Comparison of ENCODE assay signal across 9 mouse cellular contexts in genomic region chr13:92592786-92593635, GRCm38 (mm10). TPM values are rescaled to one million over a fixed set of nuclear protein-coding genes. Genes with fewer than 3 reads are reported as not detected.
DNase-seq lines count a peak whose midpoint lies in the region; ATAC-seq and TF ChIP-seq lines count a peak whose summit lies in the region.
"Had no signal": no experiment of that assay in that cellular context is flagged by ENCODE, and none has a peak within 500 bp of the region (broad histone marks: within the 10 kb centered on the region; RNA-seq: fewer than 3 reads in every experiment).

No protein-coding gene starts in this region.

- no peak overlapping the region for H3K4me3 ChIP-seq in lung, embryonic 14.5 days (ENCODE audit: low read depth, low read length)
- H3K4me3 ChIP-seq in lung, adult 2 months (replicated peaks; ENCODE audit: extremely low read depth, low read depth, low read length) = no peak overlapping the region
- H3K4me3 ChIP-seq in heart, postnatal 0 days (ENCODE audit: low read depth, low read length) = no peak overlapping the region
- H3K4me3 ChIP-seq in limb, embryonic 15.5 days = no peak overlapping the region
- H3K4me3 ChIP-seq in neural tube, embryonic 13.5 days = no peak overlapping the region
- H3K4me3 ChIP-seq in cerebellum, adult 2 months (replicated peaks; ENCODE audit: insufficient read depth, low read depth, low read length) = no peak overlapping the region

- H3K9ac ChIP-seq in lung, embryonic 14.5 days = no peak overlapping the region
- H3K9ac ChIP-seq in heart, postnatal 0 days (replicated peaks; ENCODE audit: low read depth, low read length) = no peak overlapping the region
- no peak overlapping the region for H3K9ac ChIP-seq in limb, embryonic 15.5 days
- H3K9ac ChIP-seq in neural tube, embryonic 13.5 days = no peak overlapping the region

- no peak for TF ChIP-seq EP300 in heart, postnatal 0 days (IDR thresholded peaks at IDR 0.05; ENCODE audit: low read depth)

- H3K4me1 ChIP-seq in lung, embryonic 14.5 days (ENCODE audit: insufficient read depth) = peaks cover 20% of the 10 kb centered on the region
- no peaks in the 10 kb centered on the region for H3K4me1 ChIP-seq in lung, adult 2 months (ENCODE audit: control insufficient read depth, insufficient read depth, low read length)
- H3K4me1 ChIP-seq in heart, postnatal 0 days (ENCODE audit: control insufficient read depth, insufficient read depth) = 0 out of 2 replicates have a peak, but pooled peaks cover 16% of the 10 kb centered on the region
- no peaks in the 10 kb centered on the region for H3K4me1 ChIP-seq in limb, embryonic 15.5 days
- H3K4me1 ChIP-seq in neural tube, embryonic 13.5 days (replicated peaks) = peaks cover 31% of the 10 kb centered on the region
- 0 out of 2 replicates have a peak, but pooled peaks cover 5% of the 10 kb centered on the region for H3K4me1 ChIP-seq in cerebellum, adult 2 months (ENCODE audit: control insufficient read depth, insufficient read depth, low read length)

- H3K36me3 ChIP-seq in lung, embryonic 14.5 days (ENCODE audit: insufficient read depth) = no peaks in the 10 kb centered on the region
- no peaks in the 10 kb centered on the region for H3K36me3 ChIP-seq in heart, postnatal 0 days (replicated peaks; ENCODE audit: control insufficient read depth, insufficient read depth, low read length)
- no peaks in the 10 kb centered on the region for H3K36me3 ChIP-seq in limb, embryonic 15.5 days
- H3K36me3 ChIP-seq in neural tube, embryonic 13.5 days = no peaks in the 10 kb centered on the region

- peak; percentile 93 for DNase-seq in lung, embryonic 14.5 days
- DNase-seq in lung, adult 2 months = no peak
- peak; percentile 82 for DNase-seq in embryo, embryonic 10.5 days (ENCODE audit: low spot score)
- peak; percentile 65 for DNase-seq in heart, postnatal 0 days (ENCODE audit: low spot score)
- no peak for DNase-seq in cerebellum, adult 11 months
- no peak for DNase-seq in cerebellum, adult 2 months

- H3K27me3 ChIP-seq in lung, embryonic 14.5 days (ENCODE audit: insufficient read depth, low read length) = no peaks in the 10 kb centered on the region
- H3K27me3 ChIP-seq in heart, postnatal 0 days (ENCODE audit: control insufficient read depth, insufficient read depth, low read length) = no peaks in the 10 kb centered on the region
- H3K27me3 ChIP-seq in limb, embryonic 15.5 days = no peaks in the 10 kb centered on the region
- H3K27me3 ChIP-seq in neural tube, embryonic 13.5 days = no peaks in the 10 kb centered on the region
- H3K27me3 ChIP-seq in cerebellum, adult 2 months (ENCODE audit: control insufficient read depth, insufficient read depth, low read length) = no peaks in the 10 kb centered on the region

- H3K9me3 ChIP-seq in lung, embryonic 14.5 days (ENCODE audit: low read depth, low read length) = no peaks in the 10 kb centered on the region
- H3K9me3 ChIP-seq in heart, postnatal 0 days (replicated peaks; ENCODE audit: control insufficient read depth, low read length) = no peaks in the 10 kb centered on the region
- H3K9me3 ChIP-seq in limb, embryonic 15.5 days = no peaks in the 10 kb centered on the region
- no peaks in the 10 kb centered on the region for H3K9me3 ChIP-seq in neural tube, embryonic 13.5 days

- ATAC-seq in lung, embryonic 14.5 days (ENCODE audit: insufficient read depth) = peak; percentile 96
- peak; percentile 82 for ATAC-seq in heart, postnatal 0 days (ENCODE audit: insufficient read depth, low read depth)
- ATAC-seq in limb, embryonic 15.5 days (ENCODE audit: insufficient number of reproducible peaks, low FRiP score, low TSS enrichment, low read depth) = 0 out of 2 replicates have a peak, but pooled peaks have one; percentile 40
- ATAC-seq in neural tube, embryonic 13.5 days (ENCODE audit: low read depth) = no peak; the same call in 1 of the 2 replicates

- H3K4me2 ChIP-seq in lung, embryonic 14.5 days = peak overlapping the region; percentile 7; the same call in 1 of the 2 replicates
- H3K4me2 ChIP-seq in heart, postnatal 0 days (ENCODE audit: low read depth, low read length) = no peak overlapping the region
- no peak overlapping the region for H3K4me2 ChIP-seq in limb, embryonic 15.5 days
- peak overlapping the region; percentile 24; the same call in 1 of the 2 replicates for H3K4me2 ChIP-seq in neural tube, embryonic 13.5 days

- 10% methylated on average over 12 of the region's 12 CpGs for WGBS in lung, embryonic 14.5 days
- 30% methylated on average over 12 of the region's 12 CpGs for WGBS in lung, adult 2 months
- 14% methylated on average over 12 of the region's 12 CpGs for WGBS in heart, postnatal 0 days
- WGBS in limb, embryonic 15.5 days = 40% methylated on average over 12 of the region's 12 CpGs
- WGBS in neural tube, embryonic 13.5 days = 14% methylated on average over 12 of the region's 12 CpGs
- WGBS in cerebellum, adult 2 months = 31% methylated on average over 12 of the region's 12 CpGs

- peak overlapping the region; percentile 79 for H3K27ac ChIP-seq in lung, embryonic 14.5 days (ENCODE audit: low read depth)
- no peak overlapping the region for H3K27ac ChIP-seq in heart, postnatal 0 days (ENCODE audit: low read depth)
- H3K27ac ChIP-seq in limb, embryonic 15.5 days = no peak overlapping the region
- H3K27ac ChIP-seq in neural tube, embryonic 13.5 days (replicated peaks) = peak overlapping the region; percentile 56; the same call in 1 of the 2 replicates
- no peak overlapping the region for H3K27ac ChIP-seq in cerebellum, adult 2 months (ENCODE audit: insufficient read depth, low read length)

- TF ChIP-seq CTCF in lung, embryonic 14.5 days (IDR thresholded peaks at IDR 0.05; ENCODE audit: low read depth) = no peak
- no peak for TF ChIP-seq CTCF in lung, adult 2 months (IDR thresholded peaks at IDR 0.05; ENCODE audit: insufficient read depth, low read length)
- no peak for TF ChIP-seq CTCF in heart, postnatal 0 days (IDR thresholded peaks at IDR 0.05; ENCODE audit: low read depth)
- no peak for TF ChIP-seq CTCF in cerebellum, adult 2 months (IDR thresholded peaks at IDR 0.05; ENCODE audit: borderline replicate concordance, insufficient read depth, low read depth, low read length)

- TF ChIP-seq POLR2A in lung, adult 2 months (IDR thresholded peaks at IDR 0.05; ENCODE audit: borderline replicate concordance, extremely low read depth, low read depth, low read length) = no peak
- no peak for TF ChIP-seq POLR2A in cerebellum, adult 2 months (IDR thresholded peaks at IDR 0.05; ENCODE audit: borderline replicate concordance, insufficient read depth, low read length)

RNA-seq across cellular contexts. Expression of gene Spz1, which starts 17.0 kb away (rescaled TPM):
- not detected in 2 replicates for polyA plus RNA-seq in lung, embryonic 14.5 days (2014; fragmentation: Nextera tagmentation; extraction: Ambion mirVana)
- not detected in 2 replicates for polyA plus RNA-seq in lung, adult 2 months (2012; rRNA removed)
- total RNA-seq in heart, postnatal 0 days (2014; rRNA removed; ENCODE audit: low replicate concordance) = not detected in 2 replicates
- polyA plus RNA-seq in heart, postnatal 0 days (2015; fragmentation: Nextera tagmentation; extraction: Ambion mirVana) = not detected in 2 replicates
- polyA plus RNA-seq in limb, embryonic 15.5 days (2015; fragmentation: Nextera tagmentation; extraction: Ambion mirVana) = not detected in 2 replicates
- polyA plus RNA-seq in neural tube, embryonic 13.5 days (2015; fragmentation: Nextera tagmentation; extraction: Ambion mirVana) = not detected in 2 replicates
- not detected in 2 replicates for polyA plus RNA-seq in cerebellum, adult 2 months (2012; rRNA removed)
- total RNA-seq: hematopoietic stem cell, adult 5-6 weeks had no signal

RNA-seq across cellular contexts. Expression of gene Serinc5, which starts 17.9 kb away (rescaled TPM):
- polyA plus RNA-seq in lung, embryonic 14.5 days (2014; fragmentation: Nextera tagmentation; extraction: Ambion mirVana) = 22.0 and 22.5 TPM in 2 replicates
- 28.4 and 38.3 TPM in 2 replicates for polyA plus RNA-seq in lung, adult 2 months (2012; rRNA removed)
- total RNA-seq in heart, postnatal 0 days (2014; rRNA removed; ENCODE audit: low replicate concordance) = 28.2 TPM in 2 replicates
- polyA plus RNA-seq in heart, postnatal 0 days (2015; fragmentation: Nextera tagmentation; extraction: Ambion mirVana) = 9.7 and 9.8 TPM in 2 replicates
- polyA plus RNA-seq in limb, embryonic 15.5 days (2015; fragmentation: Nextera tagmentation; extraction: Ambion mirVana) = 19.3 and 19.7 TPM in 2 replicates
- 19.9 and 20.8 TPM in 2 replicates for polyA plus RNA-seq in neural tube, embryonic 13.5 days (2015; fragmentation: Nextera tagmentation; extraction: Ambion mirVana)
- polyA plus RNA-seq in cerebellum, adult 2 months (2012; rRNA removed) = 48.1 and 50.7 TPM in 2 replicates

Comparison
In these comparisons a context has a peak if more than half of its experiments do, and no peak if none do; other contexts are left out.
1. DNase-seq: peak in lung, embryonic 14.5 days (single experiment), embryo, embryonic 10.5 days (single experiment) and heart, postnatal 0 days (single experiment); none in lung, adult 2 months (single experiment), cerebellum, adult 11 months (single experiment) and cerebellum, adult 2 months (0 of 2).
2. H3K27ac ChIP-seq: peak in lung, embryonic 14.5 days (single experiment) and neural tube, embryonic 13.5 days (single experiment); none in heart, postnatal 0 days (single experiment), limb, embryonic 15.5 days (single experiment) and cerebellum, adult 2 months (single experiment).
3. H3K4me2 ChIP-seq: peak in lung, embryonic 14.5 days (single experiment) and neural tube, embryonic 13.5 days (single experiment); none in heart, postnatal 0 days (single experiment) and limb, embryonic 15.5 days (single experiment).